Mouse (Mus musculus): Measurements from ENCODE around the gene Camk1g. TPM values are rescaled to one million over a fixed set of nuclear protein-coding genes. Genes with fewer than 3 reads are reported as not detected.

Camk1g gene
- polyA plus RNA-seq, 1 experiment from 2014 or later: 12.2 TPM

DNA sequence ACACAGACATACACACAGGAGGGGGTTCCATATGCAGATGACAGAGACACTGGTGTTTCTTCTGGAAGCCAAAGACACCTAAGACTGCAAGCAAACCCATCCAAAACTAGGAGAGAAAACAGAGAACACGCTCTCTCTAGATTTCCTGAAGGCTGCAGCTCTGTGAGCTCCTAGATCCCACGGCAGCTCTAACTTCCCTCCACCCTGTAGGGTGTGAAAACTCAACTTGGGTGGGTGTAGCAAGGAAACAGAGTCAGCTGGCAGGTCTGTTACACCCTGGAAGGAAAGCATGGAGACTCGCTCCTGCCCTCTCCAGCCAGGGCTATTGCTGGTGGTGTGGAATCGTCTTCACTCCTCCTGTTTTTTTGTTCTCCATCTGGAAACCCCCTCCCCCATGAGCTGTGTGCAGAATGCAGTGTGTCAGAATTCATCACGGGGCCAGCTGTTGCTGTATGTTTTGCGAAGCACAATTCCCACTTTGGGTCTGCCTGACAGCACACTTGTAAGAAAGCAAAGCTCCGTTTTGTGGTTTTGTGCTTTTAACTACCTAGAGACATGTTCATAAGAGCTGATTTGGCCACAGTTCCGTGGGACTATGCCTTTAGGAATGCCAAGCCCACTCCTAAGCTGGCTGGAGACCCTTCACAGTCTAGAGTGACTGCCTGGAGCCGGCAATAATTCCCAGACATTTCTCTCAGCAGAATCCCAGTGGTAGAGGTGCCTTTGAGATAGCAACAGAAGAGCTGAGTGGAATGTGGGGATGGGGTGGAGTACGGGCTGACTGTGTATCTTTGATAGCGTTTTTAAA, 11.7 kb upstream of the Camk1g start:
- ATAC-seq (ENCODE audit: low FRiP score) (peak; percentile 36), DNase-seq (ENCODE audit: low spot score) (peak; percentile 48)
- Histone ChIP-seq H3K9ac (ENCODE audit: low read depth, low read length) (peak overlapping the region; percentile 2; the same call in 1 of the 2 replicates), H3K4me3 (ENCODE audit: low read depth, low read length) (peak overlapping the region; percentile 14; the same call in 1 of the 2 replicates), H3K4me1 (replicated peaks; ENCODE audit: control insufficient read depth, insufficient read depth, low read length) (peaks cover 6% of the 10 kb centered on the region), H3K9me3 (ENCODE audit: control insufficient read depth, low read length) (no peaks in the 10 kb centered on the region), H3K36me3 (ENCODE audit: control insufficient read depth, insufficient read depth, low read length) (no peaks in the 10 kb centered on the region), H3K27me3 (ENCODE audit: control insufficient read depth, insufficient read depth, low read length) (no peaks in the 10 kb centered on the region), H3K27ac (ENCODE audit: low read depth, low read length) (peak overlapping the region; percentile 4; the same call in 1 of the 2 replicates), H3K4me2 (replicated peaks; ENCODE audit: low read depth, low read length) (peak overlapping the region; percentile 15)
- WGBS: 27% methylated on average over 11 of the region's 11 CpGs

DNA sequence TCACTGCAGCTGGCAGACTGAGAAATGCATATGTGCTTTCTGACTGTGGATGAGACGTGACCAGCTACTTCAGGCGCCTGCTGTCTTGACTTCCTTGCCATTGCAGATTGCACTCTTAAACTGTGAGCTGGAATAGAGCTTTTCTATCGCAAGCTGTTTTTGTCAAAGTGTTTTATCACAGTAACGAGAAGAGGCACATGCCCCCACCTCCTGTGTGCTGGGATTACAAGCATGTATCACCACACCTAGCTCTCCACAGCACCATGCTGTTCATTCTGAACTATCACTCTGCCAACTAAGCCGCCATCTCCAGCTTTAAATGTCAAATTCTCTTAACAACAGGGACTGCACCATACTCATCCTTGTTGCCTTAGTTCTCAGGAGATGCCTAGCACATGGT, 10.8 kb upstream of the Camk1g start:
- DNase-seq (ENCODE audit: low spot score) (no peak), ATAC-seq (ENCODE audit: low FRiP score) (no peak)
- Histone ChIP-seq H3K9me3 (ENCODE audit: control insufficient read depth, low read length) (no peaks in the 10 kb centered on the region), H3K9ac (ENCODE audit: low read depth, low read length) (no peak overlapping the region), H3K4me3 (ENCODE audit: low read depth, low read length) (no peak overlapping the region), H3K27me3 (ENCODE audit: control insufficient read depth, insufficient read depth, low read length) (no peaks in the 10 kb centered on the region), H3K4me2 (replicated peaks; ENCODE audit: low read depth, low read length) (no peak overlapping the region), H3K27ac (ENCODE audit: low read depth, low read length) (no peak overlapping the region), H3K36me3 (ENCODE audit: control insufficient read depth, insufficient read depth, low read length) (no peaks in the 10 kb centered on the region), H3K4me1 (replicated peaks; ENCODE audit: control insufficient read depth, insufficient read depth, low read length) (peaks cover 3% of the 10 kb centered on the region)
- 91% methylated on average over 5 of the region's 5 CpGs for WGBS

DNA sequence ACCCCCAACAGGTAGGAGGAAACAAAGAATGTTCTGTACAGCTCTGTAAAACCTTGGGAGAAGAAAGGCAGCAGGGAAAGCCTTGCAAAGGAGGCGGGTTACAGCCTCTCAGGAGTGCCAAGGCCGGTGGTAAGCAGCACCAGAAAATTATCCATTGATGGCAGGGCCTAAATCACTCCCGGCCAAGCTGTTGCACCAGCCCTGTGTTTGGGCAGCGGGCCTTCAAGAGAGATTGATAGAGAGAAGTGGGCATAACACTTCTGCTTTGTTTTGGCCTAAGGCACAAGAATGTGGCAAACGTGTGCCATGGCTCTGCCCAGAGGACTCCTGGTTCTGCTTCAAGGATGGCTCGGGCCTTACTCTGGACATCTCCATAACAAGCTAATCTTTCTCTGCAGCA, 9.5 kb upstream of the Camk1g start:
- ATAC-seq (ENCODE audit: low FRiP score) (no peak), DNase-seq (ENCODE audit: low spot score) (no peak)
- Histone ChIP-seq H3K27me3 (ENCODE audit: control insufficient read depth, insufficient read depth, low read length) (no peaks in the 10 kb centered on the region), H3K36me3 (ENCODE audit: control insufficient read depth, insufficient read depth, low read length) (no peaks in the 10 kb centered on the region), H3K9ac (ENCODE audit: low read depth, low read length) (no peak overlapping the region), H3K9me3 (ENCODE audit: control insufficient read depth, low read length) (no peaks in the 10 kb centered on the region), H3K4me3 (ENCODE audit: low read depth, low read length) (no peak overlapping the region), H3K4me1 (replicated peaks; ENCODE audit: control insufficient read depth, insufficient read depth, low read length) (peaks cover 3% of the 10 kb centered on the region), H3K4me2 (replicated peaks; ENCODE audit: low read depth, low read length) (no peak overlapping the region), H3K27ac (ENCODE audit: low read depth, low read length) (no peak overlapping the region)
- 71% methylated on average over 6 of the region's 6 CpGs for WGBS

DNA sequence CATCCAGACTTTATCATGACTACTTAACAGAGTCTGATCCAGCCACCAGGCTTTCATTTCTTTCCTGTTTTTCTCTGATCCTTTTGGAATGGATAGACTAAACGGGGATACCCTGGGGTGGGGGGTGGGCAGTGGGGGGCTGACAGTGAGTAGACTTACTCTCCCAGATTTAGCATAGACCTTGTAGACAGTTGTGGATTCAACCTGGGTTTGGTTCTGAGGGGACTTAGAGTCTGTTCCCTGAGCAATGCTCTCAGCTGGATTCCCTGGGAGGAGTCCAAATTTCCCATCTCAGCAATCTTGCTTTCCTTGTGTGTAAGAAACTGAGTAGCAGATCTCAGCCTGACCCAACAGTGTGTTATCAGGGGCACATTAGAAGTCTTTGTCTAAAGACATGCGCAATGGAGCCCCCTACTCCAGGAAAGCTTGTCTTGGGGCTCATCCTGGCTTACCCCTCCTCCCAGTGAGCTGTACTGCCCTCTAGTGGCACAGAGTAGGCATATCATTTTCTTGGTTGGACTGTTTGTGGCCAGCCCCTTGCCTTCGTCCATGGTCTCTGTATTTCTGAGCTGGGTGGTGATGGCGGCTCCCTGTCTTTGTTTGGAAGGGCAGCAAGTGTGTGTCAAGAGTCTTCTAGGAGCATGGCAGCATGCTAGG, 6.5 kb upstream of the Camk1g start:
- Histone ChIP-seq H3K27me3 (ENCODE audit: control insufficient read depth, insufficient read depth, low read length) (no peaks in the 10 kb centered on the region), H3K27ac (ENCODE audit: low read depth, low read length) (no peak overlapping the region), H3K9me3 (ENCODE audit: control insufficient read depth, low read length) (no peaks in the 10 kb centered on the region), H3K4me2 (replicated peaks; ENCODE audit: low read depth, low read length) (no peak overlapping the region), H3K4me3 (ENCODE audit: low read depth, low read length) (no peak overlapping the region), H3K36me3 (ENCODE audit: control insufficient read depth, insufficient read depth, low read length) (no peaks in the 10 kb centered on the region), H3K4me1 (replicated peaks; ENCODE audit: control insufficient read depth, insufficient read depth, low read length) (no peaks in the 10 kb centered on the region), H3K9ac (ENCODE audit: low read depth, low read length) (no peak overlapping the region)
- DNase-seq (ENCODE audit: low spot score): peak; percentile 81
- peak; percentile 68 for ATAC-seq (ENCODE audit: low FRiP score)
- WGBS: 42% methylated on average over 4 of the region's 4 CpGs

DNA sequence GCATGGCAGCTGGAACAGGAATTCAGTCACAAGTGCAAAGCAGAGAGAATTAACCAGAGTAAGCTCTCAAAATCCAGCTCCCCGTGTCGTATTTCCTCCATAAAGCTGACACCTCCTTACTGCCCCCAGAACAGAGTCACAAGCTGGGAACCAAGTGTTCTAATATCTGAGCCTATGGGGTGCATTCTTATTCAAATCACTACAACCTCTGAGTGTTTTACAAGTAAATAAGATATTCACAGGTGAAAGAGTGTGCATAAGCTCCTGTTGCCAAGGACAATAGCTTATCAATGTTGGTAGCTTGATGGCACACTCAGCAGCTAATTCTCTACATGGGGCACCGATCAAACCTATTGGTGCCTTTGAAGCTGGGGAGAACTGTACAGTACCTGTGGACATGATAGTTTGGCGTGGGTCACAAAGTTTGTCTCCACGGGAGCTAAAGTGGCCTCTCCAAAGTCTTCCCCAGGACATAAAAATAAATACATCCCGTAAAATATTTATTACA, 3.9 kb upstream of the Camk1g start:
- H3K9ac ChIP-seq (ENCODE audit: low read depth, low read length): no peak overlapping the region
- no peaks in the 10 kb centered on the region for H3K9me3 ChIP-seq (ENCODE audit: control insufficient read depth, low read length)
- WGBS: 85% methylated on average over 6 of the region's 6 CpGs
- H3K4me2 ChIP-seq (replicated peaks; ENCODE audit: low read depth, low read length): no peak overlapping the region
- H3K4me3 ChIP-seq (ENCODE audit: low read depth, low read length): no peak overlapping the region
- no peaks in the 10 kb centered on the region for H3K27me3 ChIP-seq (ENCODE audit: control insufficient read depth, insufficient read depth, low read length)
- ATAC-seq (ENCODE audit: low FRiP score) (no peak), DNase-seq (ENCODE audit: low spot score) (no peak)
- no peaks in the 10 kb centered on the region; the same call in 1 of the 2 replicates for H3K4me1 ChIP-seq (replicated peaks; ENCODE audit: control insufficient read depth, insufficient read depth, low read length)
- H3K36me3 ChIP-seq (ENCODE audit: control insufficient read depth, insufficient read depth, low read length): no peaks in the 10 kb centered on the region
- no peak overlapping the region for H3K27ac ChIP-seq (ENCODE audit: low read depth, low read length)

DNA sequence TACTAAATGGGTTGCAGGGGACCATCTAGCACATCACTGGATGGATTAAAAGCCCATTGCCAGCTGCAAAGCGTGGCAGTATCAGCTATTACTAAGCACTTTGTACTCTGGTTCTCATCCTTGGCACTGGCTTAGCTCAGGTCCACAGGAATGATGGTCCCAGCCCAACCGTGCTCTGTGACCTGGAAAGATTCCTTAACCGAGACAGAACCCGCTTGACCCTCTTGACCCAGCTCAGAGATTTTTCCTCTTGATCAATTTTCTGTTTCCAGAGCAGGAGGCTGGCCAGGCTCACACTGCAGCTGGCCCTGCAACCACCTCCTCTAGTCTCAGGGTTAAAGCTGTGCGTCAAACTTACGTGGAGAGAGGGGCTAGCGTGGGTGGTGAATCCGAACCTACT, 1.0 kb downstream of the Camk1g start:
- Histone ChIP-seq H3K27me3 (ENCODE audit: control insufficient read depth, insufficient read depth, low read length) (no peaks in the 10 kb centered on the region), H3K9ac (ENCODE audit: low read depth, low read length) (no peak overlapping the region), H3K27ac (ENCODE audit: low read depth, low read length) (no peak overlapping the region), H3K4me3 (ENCODE audit: low read depth, low read length) (peak overlapping the region; percentile 23; the same call in 1 of the 2 replicates), H3K4me2 (replicated peaks; ENCODE audit: low read depth, low read length) (peak overlapping the region; percentile 28), H3K9me3 (ENCODE audit: control insufficient read depth, low read length) (no peaks in the 10 kb centered on the region), H3K4me1 (replicated peaks; ENCODE audit: control insufficient read depth, insufficient read depth, low read length) (no peaks in the 10 kb centered on the region; the same call in 1 of the 2 replicates), H3K36me3 (ENCODE audit: control insufficient read depth, insufficient read depth, low read length) (no peaks in the 10 kb centered on the region)
- DNase-seq (ENCODE audit: low spot score) (no peak), ATAC-seq (ENCODE audit: low FRiP score) (no peak)
- WGBS: 42% methylated on average over 8 of the region's 8 CpGs

DNA sequence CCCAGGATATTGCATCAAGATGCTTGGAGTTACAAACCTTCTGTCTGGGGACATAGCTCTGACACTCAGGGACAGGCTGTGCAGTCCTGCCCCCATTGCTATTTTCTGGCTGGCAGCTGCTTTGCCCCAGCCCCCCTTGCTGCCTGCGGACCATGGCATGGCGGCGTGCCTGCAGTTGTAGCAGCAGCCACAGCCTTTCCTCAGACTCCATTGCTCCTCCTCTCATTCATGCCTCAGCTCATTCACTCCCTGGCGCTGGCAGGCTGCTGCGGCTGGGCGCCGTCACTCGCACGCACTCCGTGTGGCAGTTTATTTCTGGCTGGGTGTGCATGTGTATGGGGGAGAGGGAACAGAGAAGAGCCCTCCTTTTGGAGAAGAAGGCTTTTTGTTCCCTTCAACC, 2.0 kb downstream of the Camk1g start:
- peak overlapping the region; percentile 8; the same call in 1 of the 2 replicates for H3K4me2 ChIP-seq (replicated peaks; ENCODE audit: low read depth, low read length)
- H3K4me3 ChIP-seq (ENCODE audit: low read depth, low read length): no peak overlapping the region
- no peaks in the 10 kb centered on the region for H3K27me3 ChIP-seq (ENCODE audit: control insufficient read depth, insufficient read depth, low read length)
- H3K27ac ChIP-seq (ENCODE audit: low read depth, low read length): no peak overlapping the region
- H3K36me3 ChIP-seq (ENCODE audit: control insufficient read depth, insufficient read depth, low read length): no peaks in the 10 kb centered on the region
- 38% methylated on average over 10 of the region's 10 CpGs for WGBS
- no peaks in the 10 kb centered on the region; the same call in 1 of the 2 replicates for H3K4me1 ChIP-seq (replicated peaks; ENCODE audit: control insufficient read depth, insufficient read depth, low read length)
- H3K9ac ChIP-seq (ENCODE audit: low read depth, low read length): no peak overlapping the region
- ATAC-seq (ENCODE audit: low FRiP score) (peak; percentile 44), DNase-seq (ENCODE audit: low spot score) (no peak)
- H3K9me3 ChIP-seq (ENCODE audit: control insufficient read depth, low read length): no peaks in the 10 kb centered on the region

DNA sequence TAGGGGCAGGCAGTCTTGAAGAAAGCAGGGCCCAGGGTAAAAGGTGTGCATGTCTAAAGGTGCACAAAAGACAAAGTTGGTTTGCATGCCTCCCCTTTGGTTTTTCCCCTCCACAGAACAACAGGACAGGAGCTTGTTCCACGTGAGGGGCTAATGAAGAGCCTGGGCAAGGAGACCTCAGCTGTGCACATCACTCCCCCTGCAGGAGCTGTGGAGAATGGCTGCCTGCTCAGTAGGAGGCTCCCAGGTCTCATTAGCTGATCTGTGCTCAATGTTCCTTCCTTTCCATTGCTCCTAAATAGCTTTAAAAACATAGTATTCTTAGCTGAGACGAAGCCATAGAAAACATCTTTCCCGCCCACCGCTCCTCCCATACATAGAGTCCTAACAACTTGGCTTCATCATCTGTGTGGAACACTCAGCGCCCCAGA, 6.3 kb downstream of the Camk1g start:
- H3K9me3 ChIP-seq (ENCODE audit: control insufficient read depth, low read length): no peaks in the 10 kb centered on the region
- WGBS: 63% methylated on average over 5 of the region's 5 CpGs
- H3K36me3 ChIP-seq (ENCODE audit: control insufficient read depth, insufficient read depth, low read length): no peaks in the 10 kb centered on the region
- no peak overlapping the region for H3K4me3 ChIP-seq (ENCODE audit: low read depth, low read length)
- H3K4me1 ChIP-seq (replicated peaks; ENCODE audit: control insufficient read depth, insufficient read depth, low read length): peaks cover 2% of the 10 kb centered on the region; the same call in 1 of the 2 replicates
- H3K4me2 ChIP-seq (replicated peaks; ENCODE audit: low read depth, low read length): no peak overlapping the region
- DNase-seq (ENCODE audit: low spot score) (peak; percentile 66), ATAC-seq (ENCODE audit: low FRiP score) (no peak)
- no peak overlapping the region for H3K9ac ChIP-seq (ENCODE audit: low read depth, low read length)
- no peaks in the 10 kb centered on the region for H3K27me3 ChIP-seq (ENCODE audit: control insufficient read depth, insufficient read depth, low read length)
- no peak overlapping the region for H3K27ac ChIP-seq (ENCODE audit: low read depth, low read length)
